8 mouse cellular contexts compared by ENCODE assay signal in genomic region chr9:69290018-69290880, GRCm38 (mm10).
DNase-seq lines count a peak whose midpoint lies in the region; ATAC-seq lines count a peak whose summit lies in the region.

No protein-coding gene starts in this region.

- under 1% methylated on average over 68 of the region's 73 CpGs for WGBS in heart, embryonic 15.5 days

- peak overlapping the region; percentile 78 for H3K9ac ChIP-seq in heart, embryonic 15.5 days

- DNase-seq in CD8-positive naive resting alpha-beta T cell, adult 2 months (ENCODE audit: low read depth in 2 of 2, low spot score in 2 of 2): peak; percentile 24 to 30
- peak; percentile 65 for DNase-seq in ZHBTc4 (ENCODE audit: low read depth, low spot score)
- peak; percentile 65 for DNase-seq in embryo, embryonic 11 days
- peak; percentile 70 for DNase-seq in kidney, postnatal 10 days
- peak; percentile 51 to 58 for DNase-seq in lung, postnatal 4 days
- DNase-seq in right cerebral cortex, postnatal 14 days: peak; percentile 28
- no peak for DNase-seq in spleen, postnatal 14 days (ENCODE audit: low spot score in 2 of 2)

- no peaks in the 10 kb centered on the region; the same call in 1 of the 2 replicates for H3K27me3 ChIP-seq in heart, embryonic 15.5 days

- no peaks in the 10 kb centered on the region for H3K36me3 ChIP-seq in heart, embryonic 15.5 days

- H3K27ac ChIP-seq in heart, embryonic 15.5 days: peak overlapping the region; percentile 69

- H3K4me2 ChIP-seq in heart, embryonic 15.5 days: peak overlapping the region; percentile 98

- ATAC-seq in heart, embryonic 15.5 days (replicated peaks; ENCODE audit: insufficient number of reproducible peaks, insufficient read depth, low FRiP score, low read depth): peak; percentile 40

- H3K9me3 ChIP-seq in heart, embryonic 15.5 days (replicated peaks): no peaks in the 10 kb centered on the region

- peak overlapping the region; percentile 92 for H3K4me3 ChIP-seq in heart, embryonic 15.5 days

- peaks cover 15% of the 10 kb centered on the region for H3K4me1 ChIP-seq in heart, embryonic 15.5 days (replicated peaks)

Comparison
In these comparisons a context has a peak if more than half of its experiments do, and no peak if none do; other contexts are left out.
1. DNase-seq: peak in CD8-positive naive resting alpha-beta T cell, adult 2 months (2 of 2), ZHBTc4 (single experiment), embryo, embryonic 11 days (single experiment), kidney, postnatal 10 days (single experiment), lung, postnatal 4 days (2 of 2) and right cerebral cortex, postnatal 14 days (single experiment); none in spleen, postnatal 14 days (0 of 2).